16 mouse cellular contexts compared by ENCODE assay signal in the genomic region with DNA sequence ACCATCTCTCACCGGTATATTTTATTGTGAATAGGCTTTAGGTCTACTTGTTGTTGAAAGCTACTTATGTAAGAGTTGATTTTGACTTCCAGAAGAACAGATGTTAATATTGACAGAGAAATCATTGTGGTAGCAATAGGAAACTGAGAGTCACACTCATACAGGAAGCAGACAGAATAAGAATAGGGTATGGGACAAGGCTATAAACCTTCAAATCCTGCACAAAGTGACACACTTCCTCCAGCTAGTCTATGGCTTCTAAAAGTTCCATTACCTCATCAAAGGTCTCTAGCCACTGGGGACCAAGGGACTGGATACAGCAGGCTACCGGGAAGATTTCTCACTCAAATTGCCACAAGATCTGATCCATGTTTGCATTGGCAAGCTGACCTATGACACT.
DNase-seq lines count a peak whose midpoint lies in the region; ATAC-seq lines count a peak whose summit lies in the region.
"Had no signal": no experiment of that assay in that cellular context is flagged by ENCODE, and none has a peak within 500 bp of the region (broad histone marks: within the 10 kb centered on the region; RNA-seq: fewer than 3 reads in every experiment).

No protein-coding gene starts in this region.

- intact Hi-C loops in left cerebral cortex, postnatal 25 days (cut with DNase I): no loop called here

- peak; percentile 58 to 71 for ATAC-seq in hematopoietic stem cell, adult 5-6 weeks (replicated peaks in 1 of 2; ENCODE audit: insufficient read depth in 1 of 2, low FRiP score in 2 of 2, low TSS enrichment in 1 of 2, low read depth in 1 of 2, poor library complexity in 2 of 2, severe bottlenecking in 2 of 2)
- ATAC-seq: activated CD4-positive, CD25-positive, alpha-beta regulatory T cell, adult 4 months; CD4-positive, CD25-positive, alpha-beta regulatory T cell, adult 4 months; Patski had no signal

- DNase-seq in left cerebral cortex, postnatal 25 days (ENCODE audit: low spot score in 2 of 2): no peak
- DNase-seq: adrenal gland, adult 2 months; adrenal gland, adult 8-10 months; adrenal gland, postnatal 10 days; adrenal gland, postnatal 14 days; adrenal gland, postnatal 25 days; adrenal gland, postnatal 36 days; B cell, adult 2 months; cerebellum, adult 11 months; cerebellum, adult 11-12 months; cerebellum, adult 18-20 months; cerebellum, adult 2 months had no signal
